Mouse (Mus musculus) megakaryocyte, embryonic 14.5 days (primary cell): ENCODE results near the gene Sel1l3.

Experiments
- FLI1 ChIP-seq: IDR thresholded peaks from 2 replicates; pipeline ENCODE4 v1.6.1; 2012; ENCODE audit warnings: low read length, inconsistent platforms, mixed read lengths
- GATA1 ChIP-seq: IDR thresholded peaks from 3 replicates; pipeline ENCODE4 v1.6.1; 2012; ENCODE audit warnings: mixed read lengths, low read length, inconsistent platforms, borderline replicate concordance

DNA sequence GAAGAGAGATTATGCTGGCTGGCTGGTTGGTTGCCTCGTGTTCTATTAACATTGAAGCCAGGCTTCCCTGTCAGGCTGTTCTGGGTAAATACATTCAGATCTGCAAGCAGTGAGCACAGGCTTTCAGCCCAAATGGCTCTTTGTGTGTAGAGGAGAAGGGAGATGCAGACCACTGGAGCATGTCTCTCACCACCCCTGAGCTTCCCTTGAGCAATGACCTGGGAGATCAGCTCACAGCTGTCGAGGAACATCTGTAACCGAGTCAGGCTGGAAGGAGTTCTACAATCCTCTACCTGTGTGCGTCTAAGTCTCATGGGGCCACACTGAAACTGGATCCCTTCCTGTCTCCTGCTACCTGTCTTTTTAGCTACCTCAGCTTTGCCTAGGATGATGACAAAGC, 16.8 kb upstream of the Sel1l3 start:
- no peak for TF ChIP-seq GATA1
- TF ChIP-seq FLI1: no peak
